Mouse (Mus musculus): Measurements from ENCODE around the gene Fbn1. TPM values are rescaled to one million over a fixed set of nuclear protein-coding genes. Genes with fewer than 3 reads are reported as not detected.

Fbn1 gene
- polyA plus RNA-seq, 1 experiment from 2014 or later = 32.8 TPM

DNA sequence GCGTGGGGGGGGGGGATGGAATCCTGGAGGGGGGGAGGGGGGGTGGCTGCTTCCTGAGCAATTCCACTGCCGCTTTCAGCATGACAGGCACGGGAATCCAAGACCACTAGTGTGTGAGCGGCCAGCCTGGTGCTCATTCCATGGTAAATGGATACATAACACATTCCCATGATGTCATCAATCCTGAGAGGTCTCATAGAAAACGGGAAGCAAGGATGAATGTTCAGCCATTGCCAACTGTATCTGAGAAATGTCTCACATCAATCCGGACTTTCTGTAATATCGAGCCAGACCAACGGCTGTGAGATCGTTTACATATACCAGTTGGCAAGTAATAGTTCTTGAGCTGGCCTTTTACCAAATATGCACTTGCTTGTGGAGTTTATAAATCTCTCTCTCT is 87.2 kb downstream of the Fbn1 start:
- 36% methylated on average over 9 of the region's 9 CpGs for WGBS
- Histone ChIP-seq H3K4me2 (ENCODE audit: low read depth, low read length) (no peak overlapping the region), H3K27me3 (ENCODE audit: control insufficient read depth, insufficient read depth, low read depth, low read length) (no peaks in the 10 kb centered on the region), H3K9ac (ENCODE audit: low read length) (no peak overlapping the region), H3K9me3 (ENCODE audit: control insufficient read depth, low read length) (no peaks in the 10 kb centered on the region), H3K4me3 (ENCODE audit: low read length) (no peak overlapping the region), H3K27ac (ENCODE audit: low read length) (no peak overlapping the region), H3K4me1 (replicated peaks; ENCODE audit: control insufficient read depth, insufficient read depth, low read length) (peaks cover 30% of the 10 kb centered on the region), H3K36me3 (ENCODE audit: control insufficient read depth, insufficient read depth, low read length) (no peaks in the 10 kb centered on the region)
- peak; percentile 51 for ATAC-seq (ENCODE audit: low read depth)

DNA sequence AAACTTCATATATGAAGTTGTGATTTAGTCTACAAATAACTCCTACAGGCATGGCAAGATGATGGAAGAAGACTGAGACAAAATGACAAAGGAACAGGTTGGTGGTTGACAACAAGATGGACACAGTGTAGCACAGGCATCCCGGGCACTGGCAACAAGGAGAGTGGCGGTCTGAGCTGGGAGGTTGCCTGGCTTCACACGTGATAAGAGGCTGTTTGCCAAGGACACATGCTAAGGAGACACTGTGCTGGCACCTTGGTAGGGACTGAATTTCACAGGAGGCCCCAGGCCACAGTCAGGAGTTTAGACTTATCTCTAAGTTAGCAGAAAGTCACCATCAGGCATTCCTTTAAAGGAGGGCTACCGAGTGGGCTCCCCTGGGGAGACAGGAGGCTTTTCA is 88.1 kb downstream of the Fbn1 start:
- Histone ChIP-seq H3K27me3 (ENCODE audit: control insufficient read depth, insufficient read depth, low read depth, low read length) (no peaks in the 10 kb centered on the region), H3K4me1 (replicated peaks; ENCODE audit: control insufficient read depth, insufficient read depth, low read length) (peaks cover 26% of the 10 kb centered on the region), H3K9ac (ENCODE audit: low read length) (no peak overlapping the region), H3K36me3 (ENCODE audit: control insufficient read depth, insufficient read depth, low read length) (no peaks in the 10 kb centered on the region), H3K4me2 (ENCODE audit: low read depth, low read length) (no peak overlapping the region), H3K27ac (ENCODE audit: low read length) (no peak overlapping the region), H3K9me3 (ENCODE audit: control insufficient read depth, low read length) (no peaks in the 10 kb centered on the region), H3K4me3 (ENCODE audit: low read length) (no peak overlapping the region)
- no peak for ATAC-seq (ENCODE audit: low read depth)
- 63% methylated on average over 4 of the region's 4 CpGs for WGBS

DNA sequence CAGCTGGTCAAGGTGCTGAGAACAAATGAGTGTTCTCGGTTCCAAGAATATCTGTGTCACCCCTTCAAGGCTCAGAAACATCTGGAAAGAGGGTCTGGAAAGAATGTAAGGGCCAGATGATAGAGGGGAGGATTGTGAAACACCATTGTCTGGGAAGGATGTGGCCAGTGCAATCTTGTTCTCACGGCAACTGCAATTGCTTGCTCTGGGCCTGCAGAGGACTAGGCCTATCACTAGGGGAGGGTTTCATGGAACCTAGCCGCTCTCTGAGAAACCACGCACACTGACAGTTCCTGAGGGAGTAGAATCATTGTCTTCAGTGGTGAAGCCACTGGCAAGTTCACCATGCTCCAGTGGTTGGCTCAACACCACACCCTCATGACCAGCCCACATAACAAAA is 89.2 kb downstream of the Fbn1 start:
- no peaks in the 10 kb centered on the region for H3K36me3 ChIP-seq (ENCODE audit: control insufficient read depth, insufficient read depth, low read length)
- WGBS = 73% methylated on average over 4 of the region's 4 CpGs
- H3K27me3 ChIP-seq (ENCODE audit: control insufficient read depth, insufficient read depth, low read depth, low read length) = no peaks in the 10 kb centered on the region
- no peak overlapping the region for H3K4me3 ChIP-seq (ENCODE audit: low read length)
- no peak for ATAC-seq (ENCODE audit: low read depth)
- no peak overlapping the region for H3K9ac ChIP-seq (ENCODE audit: low read length)
- H3K4me2 ChIP-seq (ENCODE audit: low read depth, low read length) = no peak overlapping the region
- no peak overlapping the region for H3K27ac ChIP-seq (ENCODE audit: low read length)
- peaks cover 26% of the 10 kb centered on the region for H3K4me1 ChIP-seq (replicated peaks; ENCODE audit: control insufficient read depth, insufficient read depth, low read length)
- H3K9me3 ChIP-seq (ENCODE audit: control insufficient read depth, low read length) = no peaks in the 10 kb centered on the region

DNA sequence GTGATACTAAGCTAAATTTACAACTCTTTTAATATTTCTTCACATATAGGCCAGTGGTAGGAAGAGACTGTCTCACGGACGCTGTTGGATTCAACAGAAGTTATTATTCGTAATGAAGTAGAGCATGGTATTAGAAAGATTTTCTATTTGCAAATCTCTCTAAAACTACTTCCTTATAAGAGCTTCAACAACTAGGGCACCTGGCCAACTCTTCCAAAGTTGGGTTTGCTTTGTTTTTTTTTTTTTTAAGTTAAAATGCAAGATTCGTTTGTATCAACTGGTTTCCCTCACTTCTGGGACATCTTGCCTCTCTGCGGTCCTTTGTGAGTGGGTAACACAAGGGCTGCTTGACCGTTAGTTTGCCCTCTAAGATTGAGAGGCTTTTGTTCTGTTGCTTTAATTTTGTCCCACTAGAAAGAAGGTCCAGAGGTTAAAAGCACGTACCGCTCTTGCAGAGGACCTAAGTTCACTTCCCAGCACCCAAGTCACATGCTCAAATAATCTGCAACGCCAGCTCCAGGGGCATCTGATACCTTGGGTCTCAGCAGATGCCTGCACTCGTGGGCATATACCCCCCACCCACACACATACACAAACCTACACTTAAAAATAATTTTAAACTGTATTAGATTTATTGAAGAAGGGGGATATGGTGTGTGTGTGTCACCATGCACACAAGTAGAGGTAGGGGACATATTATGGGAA is 91.1 kb downstream of the Fbn1 start:
- Histone ChIP-seq H3K4me3 (ENCODE audit: low read length) (no peak overlapping the region), H3K4me2 (ENCODE audit: low read depth, low read length) (no peak overlapping the region), H3K36me3 (ENCODE audit: control insufficient read depth, insufficient read depth, low read length) (peaks cover 9% of the 10 kb centered on the region), H3K4me1 (replicated peaks; ENCODE audit: control insufficient read depth, insufficient read depth, low read length) (peaks cover 26% of the 10 kb centered on the region), H3K27me3 (ENCODE audit: control insufficient read depth, insufficient read depth, low read depth, low read length) (no peaks in the 10 kb centered on the region), H3K27ac (ENCODE audit: low read length) (peak overlapping the region; percentile 12; the same call in 1 of the 2 replicates), H3K9me3 (ENCODE audit: control insufficient read depth, low read length) (no peaks in the 10 kb centered on the region), H3K9ac (ENCODE audit: low read length) (no peak overlapping the region)
- no peak for ATAC-seq (ENCODE audit: low read depth)
- 56% methylated on average over 10 of the region's 10 CpGs for WGBS

DNA sequence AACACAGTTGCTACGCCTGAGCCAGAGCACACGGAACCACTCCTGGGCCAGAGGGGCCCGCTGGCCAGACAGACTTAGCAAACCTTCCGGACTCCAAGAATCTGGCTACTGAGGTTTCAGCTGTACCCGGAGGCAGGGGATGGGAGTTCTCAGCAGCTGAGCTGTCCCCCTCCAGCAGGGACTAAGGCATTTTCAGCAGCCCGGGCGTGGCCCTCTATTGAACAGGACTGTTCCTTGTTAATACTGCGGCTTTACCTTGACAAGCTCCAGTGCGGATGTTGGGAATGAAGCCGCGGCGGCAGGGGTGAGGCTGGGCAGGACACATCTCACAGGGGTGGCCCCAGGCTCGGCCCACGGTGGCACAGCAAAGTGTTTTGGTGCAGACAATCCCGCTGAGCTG is 95.4 kb downstream of the Fbn1 start:
- Histone ChIP-seq H3K27me3 (ENCODE audit: control insufficient read depth, insufficient read depth, low read depth, low read length) (no peaks in the 10 kb centered on the region), H3K9ac (ENCODE audit: low read length) (no peak overlapping the region), H3K27ac (ENCODE audit: low read length) (no peak overlapping the region), H3K9me3 (ENCODE audit: control insufficient read depth, low read length) (no peaks in the 10 kb centered on the region), H3K36me3 (ENCODE audit: control insufficient read depth, insufficient read depth, low read length) (peaks cover 9% of the 10 kb centered on the region), H3K4me1 (replicated peaks; ENCODE audit: control insufficient read depth, insufficient read depth, low read length) (peaks cover 11% of the 10 kb centered on the region), H3K4me3 (ENCODE audit: low read length) (no peak overlapping the region), H3K4me2 (ENCODE audit: low read depth, low read length) (no peak overlapping the region)
- 0 out of 2 replicates have a peak, but pooled peaks have one; percentile 23 for ATAC-seq (ENCODE audit: low read depth)
- WGBS = 87% methylated on average over 15 of the region's 15 CpGs

DNA sequence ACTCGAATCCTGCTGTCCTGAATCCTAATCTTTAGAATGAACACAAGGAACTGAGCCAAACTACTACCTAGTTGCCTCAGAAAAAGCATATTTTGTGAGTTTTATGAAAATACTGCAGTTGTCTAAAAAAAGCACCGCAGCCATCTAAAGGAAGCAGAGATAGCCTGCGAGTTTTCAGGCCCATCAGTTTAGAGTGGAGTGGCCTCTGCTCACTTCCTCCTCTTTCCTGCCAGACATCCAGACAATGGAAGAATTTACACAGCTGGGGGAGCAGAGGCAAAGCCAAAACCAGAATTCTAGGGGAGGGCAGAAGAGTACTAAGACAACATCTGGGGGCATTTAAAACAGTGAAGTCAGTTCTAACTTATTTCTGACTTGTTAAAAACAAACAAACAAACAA is 96.0 kb downstream of the Fbn1 start:
- H3K4me2 ChIP-seq (ENCODE audit: low read depth, low read length) = no peak overlapping the region
- WGBS = 70% methylated on average over 3 of the region's 3 CpGs
- no peak overlapping the region for H3K9ac ChIP-seq (ENCODE audit: low read length)
- peaks cover 9% of the 10 kb centered on the region for H3K36me3 ChIP-seq (ENCODE audit: control insufficient read depth, insufficient read depth, low read length)
- ATAC-seq (ENCODE audit: low read depth) = no peak
- no peaks in the 10 kb centered on the region for H3K27me3 ChIP-seq (ENCODE audit: control insufficient read depth, insufficient read depth, low read depth, low read length)
- peaks cover 8% of the 10 kb centered on the region for H3K4me1 ChIP-seq (replicated peaks; ENCODE audit: control insufficient read depth, insufficient read depth, low read length)
- H3K27ac ChIP-seq (ENCODE audit: low read length) = no peak overlapping the region
- H3K4me3 ChIP-seq (ENCODE audit: low read length) = no peak overlapping the region
- H3K9me3 ChIP-seq (ENCODE audit: control insufficient read depth, low read length) = no peaks in the 10 kb centered on the region

DNA sequence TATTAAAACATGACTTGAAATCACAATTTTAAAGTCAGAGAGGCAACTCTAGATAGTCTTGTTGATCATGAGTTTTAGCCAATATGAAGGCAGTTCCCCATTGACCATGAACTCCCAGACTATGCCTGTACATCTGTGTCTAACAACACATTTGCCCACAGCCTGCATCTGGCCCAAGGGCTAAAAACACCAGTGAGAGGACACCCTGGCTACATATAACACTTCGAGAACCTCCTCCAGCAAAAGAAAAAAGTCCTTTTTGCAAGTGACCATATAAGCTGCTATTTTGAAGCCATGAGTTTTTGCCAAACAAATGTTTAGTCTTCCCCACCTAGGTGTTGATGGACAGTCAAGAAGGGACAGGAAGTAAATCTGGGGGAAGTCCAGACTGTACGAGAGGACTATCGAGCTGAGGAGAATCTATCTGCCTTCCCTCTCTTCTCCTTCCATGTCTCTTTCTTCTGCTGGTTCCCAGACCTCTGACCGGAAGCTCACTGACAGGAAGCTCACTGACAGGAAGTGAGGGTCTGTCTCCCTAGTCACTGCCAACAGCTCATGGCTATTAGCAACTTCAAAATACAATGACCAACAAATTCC is 103.2 kb downstream of the Fbn1 start:
- H3K36me3 ChIP-seq (ENCODE audit: control insufficient read depth, insufficient read depth, low read length) = no peaks in the 10 kb centered on the region
- H3K9ac ChIP-seq (ENCODE audit: low read length) = no peak overlapping the region
- peak overlapping the region; percentile 23; the same call in 1 of the 2 replicates for H3K27ac ChIP-seq (ENCODE audit: low read length)
- H3K4me3 ChIP-seq (ENCODE audit: low read length) = no peak overlapping the region
- ATAC-seq (ENCODE audit: low read depth) = peak; percentile 84
- no peaks in the 10 kb centered on the region for H3K9me3 ChIP-seq (ENCODE audit: control insufficient read depth, low read length)
- no peaks in the 10 kb centered on the region for H3K27me3 ChIP-seq (ENCODE audit: control insufficient read depth, insufficient read depth, low read depth, low read length)
- no peak overlapping the region for H3K4me2 ChIP-seq (ENCODE audit: low read depth, low read length)
- 54% methylated on average over 4 of the region's 4 CpGs for whole genome bisulfite sequencing
- H3K4me1 ChIP-seq (replicated peaks; ENCODE audit: control insufficient read depth, insufficient read depth, low read length) = peaks cover 7% of the 10 kb centered on the region; the same call in 1 of the 2 replicates

DNA sequence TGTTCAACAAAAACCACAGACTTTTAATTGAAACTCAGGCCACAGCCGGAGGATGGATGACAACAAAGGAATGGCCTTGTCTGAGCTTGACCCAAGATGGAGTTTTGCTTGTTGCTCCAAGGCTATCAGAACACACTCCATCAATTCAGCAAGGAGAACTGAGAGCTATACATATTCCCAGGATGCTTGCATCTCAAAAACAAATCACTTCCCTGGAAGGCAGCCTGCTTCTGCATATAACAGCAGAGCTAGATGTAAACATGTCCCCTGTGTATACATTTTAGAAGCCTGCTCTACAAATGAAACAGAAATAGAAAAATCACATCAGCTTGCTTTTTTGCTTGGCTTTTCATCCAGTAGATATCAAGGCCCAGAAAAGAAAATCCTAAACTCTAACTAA is 105.5 kb downstream of the Fbn1 start:
- H3K9me3 ChIP-seq (ENCODE audit: control insufficient read depth, low read length) = no peaks in the 10 kb centered on the region
- no peaks in the 10 kb centered on the region for H3K27me3 ChIP-seq (ENCODE audit: control insufficient read depth, insufficient read depth, low read depth, low read length)
- ATAC-seq (ENCODE audit: low read depth) = peak; percentile 60
- H3K9ac ChIP-seq (ENCODE audit: low read length) = no peak overlapping the region
- 34% methylated on average over 1 of the region's 1 CpGs for WGBS
- no peak overlapping the region for H3K4me2 ChIP-seq (ENCODE audit: low read depth, low read length)
- H3K4me3 ChIP-seq (ENCODE audit: low read length) = no peak overlapping the region
- H3K36me3 ChIP-seq (ENCODE audit: control insufficient read depth, insufficient read depth, low read length) = no peaks in the 10 kb centered on the region
- H3K27ac ChIP-seq (ENCODE audit: low read length) = peak overlapping the region; percentile 2; the same call in 1 of the 2 replicates
- H3K4me1 ChIP-seq (replicated peaks; ENCODE audit: control insufficient read depth, insufficient read depth, low read length) = peaks cover 7% of the 10 kb centered on the region; the same call in 1 of the 2 replicates

DNA sequence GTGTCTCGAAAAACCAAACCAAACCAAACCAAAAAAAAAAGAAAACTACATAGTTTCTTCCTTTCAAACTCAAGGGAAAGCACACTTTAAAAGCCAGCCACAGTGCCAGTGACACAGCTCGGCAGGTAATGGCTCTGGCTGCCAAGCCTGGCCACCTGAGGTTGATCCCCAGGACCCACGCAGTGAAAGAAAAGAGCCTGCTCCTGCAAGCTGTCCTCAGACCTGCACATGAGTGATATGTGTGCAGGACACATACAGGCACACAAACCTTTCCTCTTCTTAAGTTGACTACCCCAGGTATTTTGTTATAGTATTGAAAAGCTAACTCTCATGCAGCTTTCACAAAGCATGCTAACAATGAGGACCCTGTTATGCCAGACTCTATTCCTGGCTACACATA is 107.7 kb downstream of the Fbn1 start:
- H3K27me3 ChIP-seq (ENCODE audit: control insufficient read depth, insufficient read depth, low read depth, low read length) = no peaks in the 10 kb centered on the region
- peaks cover 7% of the 10 kb centered on the region; the same call in 1 of the 2 replicates for H3K4me1 ChIP-seq (replicated peaks; ENCODE audit: control insufficient read depth, insufficient read depth, low read length)
- H3K4me3 ChIP-seq (ENCODE audit: low read length) = no peak overlapping the region
- H3K9me3 ChIP-seq (ENCODE audit: control insufficient read depth, low read length) = no peaks in the 10 kb centered on the region
- WGBS = 93% methylated on average over 3 of the region's 3 CpGs
- H3K36me3 ChIP-seq (ENCODE audit: control insufficient read depth, insufficient read depth, low read length) = no peaks in the 10 kb centered on the region
- no peak overlapping the region for H3K27ac ChIP-seq (ENCODE audit: low read length)
- no peak overlapping the region for H3K9ac ChIP-seq (ENCODE audit: low read length)
- H3K4me2 ChIP-seq (ENCODE audit: low read depth, low read length) = no peak overlapping the region
- ATAC-seq (ENCODE audit: low read depth) = no peak

Data from lung, embryonic 16.5 days (tissue).